Mouse (Mus musculus) embryonic stem cell, embryonic (primary cell): ENCODE results near the gene Pbx2.

ENCODE experiments used
- CTCF ChIA-PET, 4 experiments: fragments of 300-600 bp in 2 of 4; fragments of 350-600 bp in 2 of 4; sonication (Branson Sonifier 250); formaldehyde crosslinking; loops; one replicate each; lab custom pipeline; 2022; ENCODE audit warnings: inconsistent platforms in 2 of 4; lab: Charles Lee
- POLR2A ChIA-PET, 4 experiments: fragments of 300-600 bp in 2 of 4; fragments of 350-600 bp in 2 of 4; sonication (Branson Sonifier 250); formaldehyde crosslinking; loops; one replicate each; lab custom pipeline; 2022; ENCODE audit warnings: antibody characterized with exemption in 4 of 4, inconsistent platforms in 1 of 4; lab: Charles Lee

Pbx2 gene

GRCm38 (mm10) chr17:34627943-34628643, 37.0 kb downstream of the Pbx2 start, which contains the start of gene Ppt2:
Gene Ppt2 (minus strand): TSS chr17:34628510.
- ChIA-PET POLR2A (interaction anchor here in 3 of 4 experiments (0.6 to 3.1 kb wide), 7 partner anchors 16 to 325 kb away, joined by 3 to 11 read pairs (median 7); partner anchors contain the start of genes Fkbpl (in 2 of the 3), Agpat1 (in 1 of the 3), Atf6b (in 1 of the 3) and Rnf5 (in 1 of the 3)), CTCF (interaction anchor here in 3 of 4 experiments (0.6 to 1.9 kb wide), 3 partner anchors 9 to 188 kb away, joined by 3 to 7 read pairs (median 6); no protein-coding TSS in a partner anchor)

GRCm38 (mm10) chr17:34628644-34628967, 37.5 kb downstream of the Pbx2 start:
- ChIA-PET POLR2A (interaction anchor here in 3 of 4 experiments (0.6 to 3.1 kb wide), 8 partner anchors 16 to 324 kb away, joined by 3 to 11 read pairs (median 4); partner anchors contain the start of genes Atf6b (in 1 of the 3) and Fkbpl (in 1 of the 3)), CTCF (no interaction called here)

- CTCF ChIA-PET: interaction anchor here in 1 of 4 experiments (1.2 kb wide), 1 partner anchor 10 kb away, joined by 6 read pairs; no protein-coding TSS in a partner anchor
- POLR2A ChIA-PET: interaction anchor here in 3 of 4 experiments (0.6 to 3.1 kb wide), 10 partner anchors 17 to 520 kb away, joined by 3 to 11 read pairs (median 3); partner anchors contain the start of gene Atf6b (in 2 of the 3)
Observed at GRCm38 (mm10) chr17:34629221-34629751, 38.2 kb downstream of the Pbx2 start, which contains the start of gene Prrt1. Gene Prrt1 (plus strand): TSS chr17:34629533.

- ChIA-PET POLR2A (interaction anchor here in 2 of 4 experiments (0.7 to 3.1 kb wide), 4 partner anchors 17 to 521 kb away, joined by 3 to 11 read pairs (median 6); partner anchors contain the start of gene Atf6b (in 1 of the 2)), CTCF (interaction anchor here in 1 of 4 experiments (1.2 kb wide), 1 partner anchor 11 kb away, joined by 6 read pairs; no protein-coding TSS in a partner anchor)
Observed at GRCm38 (mm10) chr17:34629796-34630603, 38.9 kb downstream of the Pbx2 start.

GRCm38 (mm10) chr17:34630761-34631301, 39.8 kb downstream of the Pbx2 start:
- ChIA-PET CTCF (no interaction called here), POLR2A (no interaction called here)

GRCm38 (mm10) chr17:34631647-34632046, 40.6 kb downstream of the Pbx2 start:
- POLR2A ChIA-PET: interaction anchor here in 1 of 4 experiments (1.8 kb wide), 1 partner anchor 13 kb away, joined by 18 read pairs; the partner anchor contains the start of gene Fkbpl
- CTCF ChIA-PET: interaction anchor here in 1 of 4 experiments (1.6 kb wide), 1 partner anchor 13 kb away, joined by 10 read pairs; no protein-coding TSS in a partner anchor

- POLR2A ChIA-PET: interaction anchor here (0.5 to 1.8 kb wide), 37 partner anchors 9 to 677 kb away, joined by 3 to 24 read pairs (median 4); partner anchors contain the start of genes Atf6b (in 4 of the 4), Fkbpl (in 3 of the 4), Agpat1 (in 2 of the 4) and Pbx2 (in 2 of the 4)
- CTCF ChIA-PET: interaction anchor here (0.5 to 1.6 kb wide), 14 partner anchors 9 to 313 kb away, joined by 3 to 12 read pairs (median 5); partner anchors contain the start of genes Atf6b (in 1 of the 4), Fkbpl (in 1 of the 4) and Pbx2 (in 1 of the 4)
Observed at GRCm38 (mm10) chr17:34632261-34632691, 41.2 kb downstream of the Pbx2 start.

GRCm38 (mm10) chr17:34635671-34636070, 44.6 kb downstream of the Pbx2 start:
- ChIA-PET CTCF (interaction anchor here in 2 of 4 experiments (0.8 to 1.1 kb wide), 2 partner anchors 15 to 17 kb away, joined by 3 read pairs; no protein-coding TSS in a partner anchor), POLR2A (interaction anchor here in 2 of 4 experiments (0.6 to 1.6 kb wide), 4 partner anchors 10 to 315 kb away, joined by 3 to 5 read pairs (median 4); partner anchors contain the start of gene Atf6b (in 1 of the 2))

- POLR2A ChIA-PET: interaction anchor here in 2 of 4 experiments (1.0 to 1.6 kb wide), 4 partner anchors 10 to 33 kb away, joined by 3 to 4 read pairs (median 4); partner anchors contain the start of genes Atf6b (in 2 of the 2) and Agpat1 (in 1 of the 2)
- CTCF ChIA-PET: interaction anchor here in 1 of 4 experiments (0.6 to 0.9 kb wide), 2 partner anchors 18 to 335 kb away, joined by 3 to 4 read pairs; partner anchors contain the start of gene Hspa1l
Observed at GRCm38 (mm10) chr17:34637459-34637858, 46.4 kb downstream of the Pbx2 start.

GRCm38 (mm10) chr17:34639461-34640255, 48.6 kb downstream of the Pbx2 start:
- CTCF ChIA-PET: no interaction called here
- POLR2A ChIA-PET: interaction anchor here in 1 of 4 experiments (1.1 kb wide), 1 partner anchor 313 kb away, joined by 3 read pairs; no protein-coding TSS in a partner anchor

GRCm38 (mm10) chr17:34640778-34641601, 49.9 kb downstream of the Pbx2 start:
- CTCF ChIA-PET: interaction anchor here in 3 of 4 experiments (0.7 to 1.6 kb wide), 5 partner anchors 9 to 46 kb away, joined by 3 to 5 read pairs (median 3); no protein-coding TSS in a partner anchor
- POLR2A ChIA-PET: interaction anchor here (0.5 to 1.5 kb wide), 6 partner anchors 8 to 421 kb away, joined by 3 to 4 read pairs (median 3); no protein-coding TSS in a partner anchor

- POLR2A ChIA-PET: interaction anchor here in 1 of 4 experiments (1.5 kb wide), 1 partner anchor 8 kb away, joined by 3 read pairs; no protein-coding TSS in a partner anchor
Observed at GRCm38 (mm10) chr17:34641945-34642344, 50.9 kb downstream of the Pbx2 start.

GRCm38 (mm10) chr17:34643379-34643778, 52.3 kb downstream of the Pbx2 start:
- CTCF ChIA-PET: interaction anchor here in 2 of 4 experiments (0.6 to 1.3 kb wide), 2 partner anchors 10 to 24 kb away, joined by 3 to 5 read pairs; no protein-coding TSS in a partner anchor
- POLR2A ChIA-PET: interaction anchor here in 2 of 4 experiments (1.1 to 2.8 kb wide), 6 partner anchors 11 to 45 kb away, joined by 3 to 19 read pairs (median 10); partner anchors contain the start of genes Ager (in 1 of the 2), Agpat1 (in 1 of the 2), Ppt2 (in 1 of the 2) and Rnf5 (in 1 of the 2)

More at GRCm38 (mm10) chr17:34641945-34642344, 50.9 kb downstream of the Pbx2 start:
- CTCF ChIA-PET: interaction anchor here in 2 of 4 experiments (1.3 to 1.6 kb wide), 2 partner anchors 10 to 23 kb away, joined by 4 to 5 read pairs; no protein-coding TSS in a partner anchor

GRCm38 (mm10) chr17:34643944-34644343, 52.9 kb downstream of the Pbx2 start:
- CTCF ChIA-PET: interaction anchor here in 3 of 4 experiments (0.6 to 1.5 kb wide), 8 partner anchors 9 to 88 kb away, joined by 3 to 8 read pairs (median 5); partner anchors contain the start of genes Agpat1 (in 1 of the 3) and Rnf5 (in 1 of the 3)
- POLR2A ChIA-PET: interaction anchor here in 2 of 4 experiments (1.0 to 2.8 kb wide), 12 partner anchors 10 to 612 kb away, joined by 3 to 19 read pairs (median 8); partner anchors contain the start of genes Agpat1 (in 2 of the 2), Rnf5 (in 2 of the 2), Ager (in 1 of the 2) and Apom (in 1 of the 2)
